Mouse (Mus musculus): ENCODE data around the gene Siae. TPM values are rescaled to one million over a fixed set of nuclear protein-coding genes. Genes with fewer than 3 reads are reported as not detected.

Gene Siae
- polyA plus RNA-seq, 1 experiment: 7.2 TPM

DNA sequence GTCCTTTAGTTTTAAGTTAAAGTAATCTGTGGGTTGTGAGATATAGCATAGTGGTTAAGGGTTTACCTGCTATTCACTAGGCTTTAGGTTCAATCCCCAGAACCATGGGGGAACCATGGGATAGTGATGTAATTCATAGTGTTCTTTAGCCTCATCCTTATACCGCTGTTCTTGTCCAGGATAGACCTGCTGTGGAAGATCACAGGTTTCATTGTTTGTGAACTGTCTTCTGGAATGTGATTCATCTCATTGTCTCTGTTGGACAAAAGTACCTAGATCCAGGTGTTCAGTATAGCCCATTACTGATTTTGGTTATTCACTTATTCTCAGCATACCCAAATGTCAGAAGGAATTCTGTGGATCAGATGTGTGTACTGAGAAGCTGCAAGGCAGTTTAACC lies 71.8 kb downstream of the Siae start:
- H3K4me1 ChIP-seq (ENCODE audit: control insufficient read depth, insufficient read depth, low read length): no peaks in the 10 kb centered on the region
- H3K4me3 ChIP-seq (replicated peaks; ENCODE audit: control insufficient read depth, low read depth, low read length): no peak overlapping the region
- TF ChIP-seq CTCF (IDR thresholded peaks at IDR 0.05; ENCODE audit: control insufficient read depth, insufficient read depth, low read length) (no peak), POLR2A (IDR thresholded peaks at IDR 0.05; ENCODE audit: borderline replicate concordance, control insufficient read depth, low read depth, low read length) (no peak)
- 92% methylated on average over 1 of the region's 1 CpGs for WGBS
- H3K27ac ChIP-seq (ENCODE audit: control insufficient read depth, insufficient read depth, low read depth, low read length, poor library complexity): no peak overlapping the region

DNA sequence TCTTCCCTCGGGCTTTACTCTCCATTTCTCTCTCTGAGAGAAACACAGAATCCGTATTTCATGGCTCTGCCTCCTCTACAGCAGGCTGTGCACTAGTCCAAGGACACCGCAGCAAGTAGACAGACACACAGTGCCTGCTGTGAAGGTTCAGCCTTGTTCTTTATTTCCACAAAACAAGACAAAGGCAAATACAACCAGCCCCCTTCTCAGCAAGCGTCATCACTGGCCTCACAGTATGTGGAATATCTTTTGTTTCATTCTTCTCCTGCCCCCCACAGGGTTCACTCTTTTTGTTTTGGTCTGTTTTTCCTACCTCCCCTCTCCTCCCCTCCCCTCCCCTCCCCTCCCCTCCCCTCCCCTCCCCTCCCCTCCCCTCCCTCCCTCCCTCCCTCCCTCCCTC lies 73.1 kb downstream of the Siae start:
- 85% methylated on average over 4 of the region's 4 CpGs for WGBS
- Histone ChIP-seq H3K4me3 (replicated peaks; ENCODE audit: control insufficient read depth, low read depth, low read length) (no peak overlapping the region), H3K4me1 (ENCODE audit: control insufficient read depth, insufficient read depth, low read length) (no peaks in the 10 kb centered on the region), H3K27ac (ENCODE audit: control insufficient read depth, insufficient read depth, low read depth, low read length, poor library complexity) (no peak overlapping the region)
- TF ChIP-seq CTCF (IDR thresholded peaks at IDR 0.05; ENCODE audit: control insufficient read depth, insufficient read depth, low read length): no peak
- TF ChIP-seq POLR2A (IDR thresholded peaks at IDR 0.05; ENCODE audit: borderline replicate concordance, control insufficient read depth, low read depth, low read length): no peak

DNA sequence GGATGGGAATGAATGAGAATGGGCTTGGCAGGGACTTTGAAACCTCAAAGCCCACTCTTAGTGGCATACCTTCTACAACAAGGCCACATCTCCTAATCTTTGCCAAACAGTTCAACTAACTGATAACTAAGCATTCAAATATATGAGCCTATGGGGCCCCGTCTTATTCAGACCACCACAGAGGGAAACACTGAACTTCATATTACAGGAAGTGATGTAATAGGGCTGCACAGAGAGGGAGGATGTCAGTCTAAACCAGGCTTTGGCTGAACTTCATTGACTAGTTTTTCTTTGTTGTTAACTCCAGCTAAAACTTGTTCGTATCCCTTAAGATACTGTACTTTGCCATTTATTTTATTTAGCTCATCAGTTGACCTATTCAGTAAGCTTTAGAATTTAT lies 74.4 kb downstream of the Siae start:
- Histone ChIP-seq H3K4me3 (replicated peaks; ENCODE audit: control insufficient read depth, low read depth, low read length) (no peak overlapping the region), H3K27ac (ENCODE audit: control insufficient read depth, insufficient read depth, low read depth, low read length, poor library complexity) (no peak overlapping the region), H3K4me1 (ENCODE audit: control insufficient read depth, insufficient read depth, low read length) (no peaks in the 10 kb centered on the region)
- TF ChIP-seq POLR2A (IDR thresholded peaks at IDR 0.05; ENCODE audit: borderline replicate concordance, control insufficient read depth, low read depth, low read length) (no peak), CTCF (IDR thresholded peaks at IDR 0.05; ENCODE audit: control insufficient read depth, insufficient read depth, low read length) (no peak)
- 49% methylated on average over 2 of the region's 2 CpGs for WGBS

DNA sequence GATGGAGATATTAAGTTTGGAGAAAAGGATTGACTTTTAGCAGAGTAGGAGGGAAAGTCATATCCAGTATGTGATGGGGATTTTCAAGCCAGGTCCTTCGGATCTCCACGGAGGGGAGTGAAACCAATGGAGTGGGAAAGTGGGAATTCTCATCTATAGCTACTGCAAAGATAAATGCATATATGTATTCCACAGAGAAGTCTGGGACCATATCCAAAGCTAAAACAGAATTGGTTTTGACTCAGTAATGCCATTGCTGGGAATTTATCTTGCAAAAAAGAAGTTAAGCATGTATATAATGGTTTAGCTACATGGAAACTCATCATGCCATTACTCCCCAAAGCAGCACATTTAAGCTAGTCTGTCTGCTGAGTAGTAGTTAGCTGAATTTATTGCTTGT lies 76.8 kb downstream of the Siae start:
- no peak overlapping the region for H3K27ac ChIP-seq (ENCODE audit: control insufficient read depth, insufficient read depth, low read depth, low read length, poor library complexity)
- no peak overlapping the region for H3K4me3 ChIP-seq (replicated peaks; ENCODE audit: control insufficient read depth, low read depth, low read length)
- 83% methylated on average over 2 of the region's 2 CpGs for WGBS
- TF ChIP-seq CTCF (IDR thresholded peaks at IDR 0.05; ENCODE audit: control insufficient read depth, insufficient read depth, low read length): no peak
- TF ChIP-seq POLR2A (IDR thresholded peaks at IDR 0.05; ENCODE audit: borderline replicate concordance, control insufficient read depth, low read depth, low read length): no peak
- no peaks in the 10 kb centered on the region for H3K4me1 ChIP-seq (ENCODE audit: control insufficient read depth, insufficient read depth, low read length)

DNA sequence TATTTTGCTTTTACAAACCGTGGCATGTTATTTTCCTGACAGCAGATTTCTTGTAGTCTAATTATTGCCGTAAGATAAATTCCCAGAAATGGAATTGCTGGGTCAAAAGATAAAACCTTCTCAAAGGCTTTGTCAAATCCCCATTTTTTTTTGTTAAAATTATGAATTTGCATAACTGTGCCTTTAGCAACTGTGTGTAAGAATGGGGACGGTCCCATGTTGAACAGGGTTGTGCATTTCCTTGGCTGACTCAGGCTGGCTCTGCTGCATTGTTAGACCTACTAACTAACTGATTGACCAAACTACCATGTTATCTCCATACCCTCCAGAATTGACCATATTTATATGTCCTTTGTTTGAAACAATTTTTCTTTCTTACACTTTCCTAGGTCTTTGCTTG lies 78.8 kb downstream of the Siae start:
- Histone ChIP-seq H3K27ac (ENCODE audit: control insufficient read depth, insufficient read depth, low read depth, low read length, poor library complexity) (no peak overlapping the region), H3K4me1 (ENCODE audit: control insufficient read depth, insufficient read depth, low read length) (no peaks in the 10 kb centered on the region), H3K4me3 (replicated peaks; ENCODE audit: control insufficient read depth, low read depth, low read length) (no peak overlapping the region)
- WGBS: 84% methylated on average over 3 of the region's 3 CpGs
- no peak for TF ChIP-seq POLR2A (IDR thresholded peaks at IDR 0.05; ENCODE audit: borderline replicate concordance, control insufficient read depth, low read depth, low read length)
- TF ChIP-seq CTCF (IDR thresholded peaks at IDR 0.05; ENCODE audit: control insufficient read depth, insufficient read depth, low read length): no peak

DNA sequence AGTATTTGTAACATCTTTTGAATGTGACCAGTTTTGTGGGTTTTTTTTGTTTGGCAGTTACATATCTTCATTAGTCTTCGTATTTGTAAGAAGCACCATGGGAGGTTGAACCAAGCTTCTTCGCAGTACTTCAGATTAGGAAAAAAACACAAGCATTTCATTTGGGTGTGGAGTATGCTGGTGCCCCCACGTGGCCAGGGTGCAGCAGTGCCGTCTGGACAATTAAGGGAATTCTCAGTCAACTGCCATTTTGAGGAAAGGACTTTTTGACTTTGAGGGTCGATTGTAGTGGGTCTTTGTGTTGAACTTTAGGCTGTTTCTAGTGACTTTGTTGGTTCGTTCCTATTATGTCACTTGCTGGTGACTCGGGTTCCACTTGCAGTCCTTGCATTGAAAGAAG lies 80.8 kb downstream of the Siae start:
- Histone ChIP-seq H3K4me1 (ENCODE audit: control insufficient read depth, insufficient read depth, low read length) (no peaks in the 10 kb centered on the region), H3K4me3 (replicated peaks; ENCODE audit: control insufficient read depth, low read depth, low read length) (no peak overlapping the region), H3K27ac (ENCODE audit: control insufficient read depth, insufficient read depth, low read depth, low read length, poor library complexity) (no peak overlapping the region)
- WGBS: 27% methylated on average over 7 of the region's 7 CpGs
- TF ChIP-seq POLR2A (IDR thresholded peaks at IDR 0.05; ENCODE audit: borderline replicate concordance, control insufficient read depth, low read depth, low read length) (no peak), CTCF (IDR thresholded peaks at IDR 0.05; ENCODE audit: control insufficient read depth, insufficient read depth, low read length) (peak; percentile 70)

DNA sequence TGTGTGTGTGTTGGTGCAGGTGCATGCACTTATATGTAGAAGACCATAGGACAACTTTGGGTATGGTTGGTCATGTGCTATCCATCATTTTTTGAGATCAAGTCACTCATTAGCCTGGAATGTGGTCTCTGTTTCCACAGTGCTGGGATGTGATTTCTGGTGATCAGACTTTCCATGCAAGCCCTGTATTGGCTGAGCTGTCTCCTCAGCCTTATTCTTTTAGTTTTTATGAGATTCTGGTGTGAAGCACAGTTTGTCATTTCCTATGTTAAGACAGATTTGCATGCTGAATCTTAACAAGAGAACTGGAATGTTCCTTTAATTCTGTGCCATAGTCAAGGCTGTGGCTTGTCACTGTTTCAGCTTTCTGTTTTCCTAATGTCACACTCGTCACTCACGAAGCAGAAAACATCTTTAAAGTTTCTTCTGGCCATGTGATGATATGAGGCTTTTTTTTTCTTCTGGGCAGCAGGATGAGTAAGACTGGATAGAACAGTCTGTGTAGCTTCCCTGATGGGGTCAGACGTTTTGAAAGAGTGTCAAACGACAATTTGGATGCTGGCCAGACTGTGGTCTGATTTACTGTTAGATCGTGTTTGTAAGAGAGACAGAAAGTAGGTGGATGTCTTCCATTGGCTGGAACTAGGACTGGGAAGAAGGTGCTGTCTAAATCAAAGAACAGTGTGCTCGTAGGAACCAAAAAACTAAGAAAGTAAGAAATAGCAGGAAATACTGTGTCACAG lies 81.5 kb downstream of the Siae start:
- no peak overlapping the region for H3K27ac ChIP-seq (ENCODE audit: control insufficient read depth, insufficient read depth, low read depth, low read length, poor library complexity)

DNA sequence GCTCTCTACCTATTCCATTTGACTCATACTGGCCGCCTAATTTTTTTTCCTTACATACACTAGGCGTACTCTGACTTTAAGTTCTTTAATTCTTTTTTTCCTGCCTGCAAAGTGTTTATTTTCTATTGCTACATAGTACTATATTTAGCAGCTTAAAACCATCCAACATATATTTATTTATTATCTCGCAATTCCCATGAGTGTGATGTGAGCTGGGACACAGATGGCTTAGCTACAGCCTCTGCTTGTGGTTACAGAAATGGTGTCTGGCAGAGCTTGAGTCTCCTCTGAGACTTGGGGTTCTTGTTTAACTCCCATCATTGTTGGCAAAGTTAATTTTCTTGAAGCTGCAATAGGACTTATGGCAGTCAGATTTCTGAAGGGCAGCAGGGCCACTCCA lies 83.2 kb downstream of the Siae start:
- TF ChIP-seq POLR2A (IDR thresholded peaks at IDR 0.05; ENCODE audit: borderline replicate concordance, control insufficient read depth, low read depth, low read length) (no peak), CTCF (IDR thresholded peaks at IDR 0.05; ENCODE audit: control insufficient read depth, insufficient read depth, low read length) (no peak)
- Histone ChIP-seq H3K27ac (ENCODE audit: control insufficient read depth, insufficient read depth, low read depth, low read length, poor library complexity) (no peak overlapping the region), H3K4me1 (ENCODE audit: control insufficient read depth, insufficient read depth, low read length) (no peaks in the 10 kb centered on the region), H3K4me3 (replicated peaks; ENCODE audit: control insufficient read depth, low read depth, low read length) (no peak overlapping the region)
- 78% methylated on average over 3 of the region's 3 CpGs for whole genome bisulfite sequencing

More for the DNA sequence above, 81.5 kb downstream of the Siae start:
- no peak for TF ChIP-seq CTCF (IDR thresholded peaks at IDR 0.05; ENCODE audit: control insufficient read depth, insufficient read depth, low read length)
- no peak for TF ChIP-seq POLR2A (IDR thresholded peaks at IDR 0.05; ENCODE audit: borderline replicate concordance, control insufficient read depth, low read depth, low read length)
- Histone ChIP-seq H3K4me1 (ENCODE audit: control insufficient read depth, insufficient read depth, low read length) (no peaks in the 10 kb centered on the region), H3K4me3 (replicated peaks; ENCODE audit: control insufficient read depth, low read depth, low read length) (no peak overlapping the region)
- 41% methylated on average over 6 of the region's 6 CpGs for WGBS

GRCm38 (mm10) chr9:37646246-37646645 lies 90.7 kb downstream of the Siae start:
- no peaks in the 10 kb centered on the region for H3K4me1 ChIP-seq (ENCODE audit: control insufficient read depth, insufficient read depth, low read length)
- H3K4me3 ChIP-seq (replicated peaks; ENCODE audit: control insufficient read depth, low read depth, low read length): no peak overlapping the region
- no peak overlapping the region for H3K27ac ChIP-seq (ENCODE audit: control insufficient read depth, insufficient read depth, low read depth, low read length, poor library complexity)
- 84% methylated on average over 3 of the region's 3 CpGs for WGBS
- TF ChIP-seq POLR2A (IDR thresholded peaks at IDR 0.05; ENCODE audit: borderline replicate concordance, control insufficient read depth, low read depth, low read length) (no peak), CTCF (IDR thresholded peaks at IDR 0.05; ENCODE audit: control insufficient read depth, insufficient read depth, low read length) (no peak)

All from bone marrow, adult 2 months (tissue).